Mouse (Mus musculus) forebrain, embryonic 11.5 days (tissue): ENCODE results near the gene Mia2. TPM values are rescaled to one million over a fixed set of nuclear protein-coding genes. Genes with fewer than 3 reads are reported as not detected.

ENCODE experiments used
- ATAC-seq: fragments of 200-750 bp; cut with Nextera tagmentation; replicated peaks from 2 replicates; pipeline ENCODE4 v1.8.0; 2017; ENCODE audit warnings: moderate TSS enrichment; ENCODE audit not compliant: low FRiP score
- DNase-seq: peaks from one replicate; pipeline ENCODE4 v3.0.0-alpha.2; 2017; ENCODE audit warnings: low spot score
- H3K27ac ChIP-seq: fragments of 300-500 bp; sonication (generic); 2 replicates; pipeline ENCODE4 v1.5.1; 2014; ENCODE audit warnings: low read depth, low read length
- H3K27me3 ChIP-seq: fragments of 300-500 bp; sonication (generic); 2 replicates; pipeline ENCODE4 v1.6.1; 2014; ENCODE audit warnings: mild to moderate bottlenecking, low read length, mixed read lengths; ENCODE audit not compliant: control insufficient read depth, insufficient read depth
- H3K36me3 ChIP-seq: fragments of 300-500 bp; sonication (generic); 2 replicates; pipeline ENCODE4 v1.6.1; 2014; ENCODE audit warnings: mild to moderate bottlenecking, low read length, moderate library complexity, mixed read lengths; ENCODE audit not compliant: control insufficient read depth, insufficient read depth
- H3K4me1 ChIP-seq: fragments of 300-500 bp; sonication (generic); replicated peaks from 2 replicates; pipeline ENCODE4 v1.6.1; 2014; ENCODE audit warnings: low read length, mixed read lengths; ENCODE audit not compliant: control insufficient read depth, insufficient read depth
- H3K4me2 ChIP-seq: fragments of 300-500 bp; sonication (generic); 2 replicates; pipeline ENCODE4 v1.6.1; 2014; ENCODE audit warnings: low read depth, mild to moderate bottlenecking, low read length, moderate library complexity, mixed read lengths; ENCODE audit not compliant: severe bottlenecking
- H3K4me3 ChIP-seq: fragments of 300-500 bp; sonication (generic); 2 replicates; pipeline ENCODE4 v1.5.1; 2014; ENCODE audit warnings: low read depth, low read length
- H3K9ac ChIP-seq: fragments of 300-500 bp; sonication (generic); 2 replicates; pipeline ENCODE4 v1.6.1; 2014; ENCODE audit warnings: low read length
- H3K9me3 ChIP-seq: fragments of 300-500 bp; sonication (generic); 2 replicates; pipeline ENCODE4 v1.6.1; 2016; ENCODE audit warnings: low read length, mixed read lengths; ENCODE audit not compliant: control insufficient read depth
- WGBS: fragments of 180-500 bp; shearing (Covaris S2); extraction: QIAGEN DNeasy Blood & Tissue Kit; methylation state at CpG from one replicate; pipeline ENCODE4 v1.1.7; 2014; 5-methylcytosine and 5-hydroxymethylcytosine counted together
- polyA plus RNA-seq: library from polyadenylated mRNA; unstranded; fragments of >200 nt; fragmentation: Nextera tagmentation; extraction: Ambion mirVana; gene quantifications from 2 replicates; pipeline ENCODE4 v1.2.1, GENCODE M21; 2014

Gene Mia2
- polyA plus RNA-seq, 1 experiment from 2014 or later, result 55.2 TPM

DNA sequence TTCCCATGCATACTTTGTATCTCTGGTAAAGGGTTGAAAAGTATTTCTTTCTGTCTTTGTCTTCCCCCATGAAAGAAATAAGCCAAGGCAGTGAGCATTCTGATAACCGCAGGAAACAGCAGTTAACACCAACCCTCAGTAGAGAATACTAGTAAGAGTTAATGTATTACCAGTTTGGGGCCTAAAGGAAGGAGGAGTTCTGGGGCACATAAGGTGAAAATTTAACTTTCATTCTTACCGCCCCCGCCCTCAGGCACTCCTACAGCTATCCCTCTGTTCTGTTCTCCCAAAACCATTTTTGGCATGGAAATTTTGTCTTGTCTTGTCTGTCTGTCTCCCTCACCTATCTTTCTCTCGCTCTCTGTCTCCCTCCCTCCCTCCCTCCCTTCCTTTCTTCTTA is 54.1 kb downstream of the Mia2 start:
- WGBS, result 93% methylated on average over 4 of the region's 4 CpGs
- ATAC-seq (no peak), DNase-seq (no peak)
- Histone ChIP-seq H3K27ac (no peak overlapping the region), H3K36me3 (peaks cover 3% of the 10 kb centered on the region; the same call in 1 of the 2 replicates), H3K27me3 (no peaks in the 10 kb centered on the region), H3K9me3 (no peaks in the 10 kb centered on the region), H3K9ac (no peak overlapping the region), H3K4me2 (no peak overlapping the region), H3K4me3 (no peak overlapping the region), H3K4me1 (no peaks in the 10 kb centered on the region)

DNA sequence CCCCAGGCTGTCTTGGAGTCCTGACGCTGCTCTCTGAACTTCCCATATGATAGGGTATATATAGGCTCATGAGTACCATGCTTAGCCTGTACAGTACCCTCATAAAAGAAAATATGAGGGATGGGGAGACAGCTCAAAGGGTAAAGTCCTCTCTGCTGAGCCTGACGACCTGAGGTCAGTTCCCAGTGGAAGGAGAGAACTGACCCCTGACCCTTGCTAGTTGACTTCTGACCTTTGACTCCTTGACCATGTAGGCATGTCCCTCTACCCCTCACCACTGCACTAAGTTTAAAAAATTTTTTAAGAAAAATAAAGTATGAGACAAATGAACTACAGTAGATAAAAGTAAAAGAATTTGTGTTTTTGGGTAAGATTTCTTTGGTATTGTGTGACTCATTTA is 65.5 kb downstream of the Mia2 start:
- WGBS, result 63% methylated on average over 2 of the region's 2 CpGs
- no peak overlapping the region for H3K27ac ChIP-seq
- no peak for ATAC-seq
- no peak overlapping the region for H3K4me3 ChIP-seq
- H3K9ac ChIP-seq, result no peak overlapping the region
- H3K27me3 ChIP-seq, result no peaks in the 10 kb centered on the region
- H3K4me1 ChIP-seq, result no peaks in the 10 kb centered on the region
- DNase-seq, result no peak
- no peak overlapping the region for H3K4me2 ChIP-seq
- H3K36me3 ChIP-seq, result peaks cover 2% of the 10 kb centered on the region; the same call in 1 of the 2 replicates
- no peaks in the 10 kb centered on the region for H3K9me3 ChIP-seq

DNA sequence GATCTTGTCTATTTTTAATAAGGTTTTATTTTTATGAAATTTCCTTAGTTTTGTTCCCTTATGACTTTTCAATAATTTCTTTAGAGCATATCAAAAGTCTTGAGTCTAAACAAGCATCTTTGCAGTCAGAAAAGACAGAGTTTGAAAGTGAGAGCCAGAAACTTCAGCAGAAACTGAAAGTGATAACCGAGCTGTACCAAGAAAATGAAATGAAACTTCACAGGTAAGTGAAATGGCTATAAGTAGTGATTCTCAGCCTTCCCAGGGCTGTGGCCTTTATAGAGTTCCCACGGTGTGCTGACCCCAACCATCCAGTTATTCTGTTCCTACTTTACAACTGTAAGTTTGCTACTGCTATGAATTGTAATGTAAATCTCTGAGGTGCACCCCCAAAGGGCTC is 67.2 kb downstream of the Mia2 start:
- DNase-seq, result no peak
- H3K36me3 ChIP-seq, result peaks cover 2% of the 10 kb centered on the region; the same call in 1 of the 2 replicates
- H3K9me3 ChIP-seq, result no peaks in the 10 kb centered on the region
- H3K27me3 ChIP-seq, result no peaks in the 10 kb centered on the region
- ATAC-seq, result no peak
- no peak overlapping the region for H3K27ac ChIP-seq
- H3K4me1 ChIP-seq, result no peaks in the 10 kb centered on the region
- no peak overlapping the region for H3K4me3 ChIP-seq
- H3K9ac ChIP-seq, result no peak overlapping the region
- 94% methylated on average over 2 of the region's 2 CpGs for WGBS
- no peak overlapping the region for H3K4me2 ChIP-seq

DNA sequence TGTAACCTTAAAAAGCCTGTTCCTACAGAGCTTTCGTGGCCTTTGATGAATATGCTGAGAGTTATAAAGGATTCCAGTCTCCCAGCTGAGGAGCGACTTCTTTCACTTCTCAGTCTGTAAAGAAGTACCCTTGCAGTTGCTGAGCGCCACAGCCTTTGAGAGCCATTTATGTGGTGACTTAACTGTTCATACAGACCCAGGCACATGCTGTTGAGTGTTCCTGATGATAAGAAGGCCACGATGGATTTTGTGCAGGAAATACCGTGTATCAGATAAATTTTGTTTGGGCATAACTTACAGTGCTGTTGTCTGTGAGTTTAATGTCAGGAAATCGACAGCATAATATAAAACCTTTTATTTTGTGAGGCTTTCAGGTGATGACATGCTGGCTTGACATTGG is 68.9 kb downstream of the Mia2 start:
- Histone ChIP-seq H3K4me2 (no peak overlapping the region), H3K9ac (no peak overlapping the region), H3K4me1 (no peaks in the 10 kb centered on the region), H3K9me3 (no peaks in the 10 kb centered on the region), H3K4me3 (no peak overlapping the region), H3K36me3 (peaks cover 5% of the 10 kb centered on the region; the same call in 1 of the 2 replicates), H3K27ac (no peak overlapping the region), H3K27me3 (no peaks in the 10 kb centered on the region)
- no peak for DNase-seq
- ATAC-seq, result no peak
- WGBS, result 95% methylated on average over 6 of the region's 6 CpGs

DNA sequence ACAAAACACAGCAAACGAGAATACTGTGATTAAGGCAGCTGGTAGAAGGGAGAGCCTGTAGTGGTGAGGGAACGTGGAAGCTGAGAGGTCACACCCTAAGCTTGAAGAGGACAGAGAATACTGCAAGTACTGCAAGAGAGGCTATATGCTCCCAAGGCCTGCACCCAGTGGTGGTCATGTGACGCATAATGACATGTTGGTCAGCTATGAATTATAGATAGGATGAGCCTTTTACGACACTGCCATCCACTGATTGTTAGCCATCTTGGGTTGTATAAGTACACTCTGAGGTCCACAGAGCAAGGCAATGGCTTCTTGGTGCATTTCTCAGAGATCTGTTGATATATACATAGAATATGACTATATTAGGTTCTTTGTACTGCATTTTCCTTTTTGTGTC is 71.0 kb downstream of the Mia2 start:
- Histone ChIP-seq H3K4me2 (no peak overlapping the region), H3K36me3 (peaks cover 4% of the 10 kb centered on the region; the same call in 1 of the 2 replicates), H3K4me1 (no peaks in the 10 kb centered on the region), H3K9ac (no peak overlapping the region), H3K4me3 (no peak overlapping the region), H3K27ac (no peak overlapping the region), H3K9me3 (no peaks in the 10 kb centered on the region), H3K27me3 (no peaks in the 10 kb centered on the region)
- DNase-seq, result no peak
- 93% methylated on average over 4 of the region's 4 CpGs for WGBS
- ATAC-seq, result no peak

DNA sequence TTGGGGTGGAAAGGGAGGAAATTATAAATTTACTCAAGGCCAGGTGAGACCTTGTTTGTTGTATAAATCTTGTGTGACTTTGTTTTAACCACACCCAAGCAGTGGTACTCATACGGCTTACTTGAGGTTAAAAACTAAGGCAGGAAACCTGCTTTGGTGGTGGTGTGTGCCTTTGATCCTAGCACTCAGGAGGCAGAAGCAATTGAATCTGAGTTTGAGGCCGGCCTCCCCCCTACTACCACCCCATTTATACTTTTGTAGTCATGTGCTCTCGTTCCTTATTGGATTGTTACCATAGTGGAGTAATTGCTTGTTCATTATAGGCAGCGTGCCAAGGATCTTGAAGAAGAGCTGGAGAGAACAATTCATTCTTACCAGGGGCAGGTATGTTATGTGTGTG is 74.3 kb downstream of the Mia2 start:
- DNase-seq (no peak), ATAC-seq (no peak)
- H3K27me3 ChIP-seq, result no peaks in the 10 kb centered on the region
- WGBS, result 90% methylated on average over 4 of the region's 4 CpGs
- H3K4me1 ChIP-seq, result no peaks in the 10 kb centered on the region
- H3K9ac ChIP-seq, result no peak overlapping the region
- H3K4me2 ChIP-seq, result no peak overlapping the region
- H3K36me3 ChIP-seq, result peaks cover 4% of the 10 kb centered on the region; the same call in 1 of the 2 replicates
- no peak overlapping the region for H3K27ac ChIP-seq
- no peaks in the 10 kb centered on the region for H3K9me3 ChIP-seq
- no peak overlapping the region for H3K4me3 ChIP-seq

DNA sequence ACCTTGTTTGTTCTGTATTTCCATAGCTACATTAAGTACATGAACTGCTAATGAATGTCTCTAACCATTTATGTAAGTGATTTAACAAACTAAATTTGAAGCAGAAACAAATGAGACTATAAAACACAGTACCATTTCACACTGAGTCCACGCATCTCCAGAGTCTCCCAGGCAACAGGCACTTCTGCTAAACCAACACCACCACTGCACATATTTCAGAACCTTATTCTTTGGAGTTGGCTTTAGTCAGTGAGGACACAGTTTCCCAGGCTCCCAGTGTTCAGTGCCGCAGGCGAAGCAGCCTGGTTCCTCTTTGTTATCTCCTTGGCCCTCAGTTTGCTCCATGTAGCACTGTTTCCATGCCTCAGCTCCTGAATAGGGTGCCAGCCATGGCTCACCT is 82.2 kb downstream of the Mia2 start:
- DNase-seq (no peak), ATAC-seq (no peak)
- Histone ChIP-seq H3K4me2 (no peak overlapping the region), H3K4me1 (no peaks in the 10 kb centered on the region), H3K36me3 (no peaks in the 10 kb centered on the region; the same call in 1 of the 2 replicates), H3K9ac (no peak overlapping the region), H3K27me3 (no peaks in the 10 kb centered on the region), H3K9me3 (no peaks in the 10 kb centered on the region), H3K27ac (no peak overlapping the region), H3K4me3 (no peak overlapping the region)
- 91% methylated on average over 3 of the region's 3 CpGs for WGBS

DNA sequence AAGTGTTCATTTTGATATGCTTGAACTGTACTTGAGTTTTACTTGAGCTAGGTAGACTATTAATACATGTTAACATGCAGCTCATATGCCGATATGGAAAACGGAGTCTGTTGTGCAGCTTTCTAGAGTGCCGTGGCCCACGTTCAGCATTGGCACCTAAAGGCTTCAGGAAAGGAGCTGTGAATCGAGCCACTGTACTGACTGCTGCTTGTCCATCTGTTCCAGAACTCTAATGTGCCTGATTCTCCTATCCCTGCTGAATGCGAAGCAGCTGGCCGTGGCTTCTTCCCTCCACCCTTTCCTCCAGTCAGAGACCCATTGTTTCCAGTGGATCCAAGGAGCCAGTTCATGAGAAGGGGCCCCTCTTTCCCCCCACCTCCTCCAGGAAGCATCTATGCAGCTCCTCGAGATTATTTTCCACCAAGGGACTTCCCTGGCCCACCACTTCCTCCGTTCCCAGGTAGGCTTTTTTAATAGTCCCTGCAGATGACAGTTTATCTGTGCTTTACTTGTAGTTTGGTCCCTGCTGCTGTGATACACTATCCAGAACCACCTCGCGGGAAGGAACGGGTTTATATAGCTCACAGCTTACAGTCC is 92.6 kb downstream of the Mia2 start:
- ATAC-seq (no peak), DNase-seq (no peak)
- Histone ChIP-seq H3K27ac (no peak overlapping the region), H3K4me1 (no peaks in the 10 kb centered on the region), H3K9ac (no peak overlapping the region), H3K36me3 (no peaks in the 10 kb centered on the region; the same call in 1 of the 2 replicates), H3K9me3 (no peaks in the 10 kb centered on the region), H3K4me3 (no peak overlapping the region), H3K27me3 (no peaks in the 10 kb centered on the region), H3K4me2 (no peak overlapping the region)
- 92% methylated on average over 12 of the region's 12 CpGs for WGBS

DNA sequence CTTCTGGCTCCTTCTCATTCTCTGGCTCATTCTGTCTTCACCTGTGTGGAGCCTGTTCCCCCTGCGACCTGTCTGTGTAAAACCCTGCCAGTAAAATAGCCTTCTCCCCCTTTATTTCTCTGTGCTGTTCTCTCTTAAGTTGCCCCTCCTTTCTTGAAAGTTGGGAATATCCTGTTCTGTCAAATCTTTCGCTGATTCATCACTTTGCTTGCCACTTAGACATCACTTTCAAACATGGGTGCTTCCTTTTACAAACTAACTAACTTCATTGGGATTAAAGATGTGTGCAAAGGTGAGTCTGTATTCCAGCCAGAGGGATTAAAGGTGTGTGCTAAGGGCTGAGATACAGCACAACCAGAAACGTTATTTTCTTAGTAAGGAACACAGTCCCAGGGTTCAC is 98.0 kb downstream of the Mia2 start:
- Histone ChIP-seq H3K4me1 (no peaks in the 10 kb centered on the region), H3K4me2 (no peak overlapping the region), H3K36me3 (no peaks in the 10 kb centered on the region), H3K4me3 (no peak overlapping the region), H3K27me3 (no peaks in the 10 kb centered on the region), H3K9me3 (no peaks in the 10 kb centered on the region), H3K9ac (no peak overlapping the region), H3K27ac (no peak overlapping the region)
- DNase-seq (no peak), ATAC-seq (no peak)
- 93% methylated on average over 3 of the region's 3 CpGs for WGBS
